Mouse (Mus musculus) limb, embryonic 14.5 days (tissue): ENCODE measurements around the gene Eps8l3. TPM values are rescaled to one million over a fixed set of nuclear protein-coding genes. Genes with fewer than 3 reads are reported as not detected.
A peak's percentile ranks its signal among the peaks of the same experiment; 100 is the strongest.

Experiments
- ATAC-seq: fragments of 200-750 bp; cut with Nextera tagmentation; 2 replicates; pipeline ENCODE4 v1.8.0; 2017; ENCODE audit warnings: low read depth, moderate number of reproducible peaks, moderate TSS enrichment; ENCODE audit not compliant: low FRiP score
- DNase-seq: peaks from one replicate; pipeline ENCODE4 v3.0.0-alpha.2; 2015; ENCODE audit warnings: low spot score
- H3K27ac ChIP-seq: fragments of 300-500 bp; sonication (generic); replicated peaks from 2 replicates; pipeline ENCODE4 v1.5.1; 2014; ENCODE audit warnings: low read depth, mild to moderate bottlenecking, low read length, moderate library complexity, mixed read lengths
- H3K27me3 ChIP-seq: fragments of 300-500 bp; sonication (generic); 2 replicates; pipeline ENCODE4 v1.6.1; 2014; ENCODE audit warnings: low read length, mixed read lengths; ENCODE audit not compliant: control insufficient read depth, insufficient read depth
- H3K36me3 ChIP-seq: fragments of 300-500 bp; sonication (generic); 2 replicates; pipeline ENCODE4 v1.6.1; 2014; ENCODE audit warnings: mild to moderate bottlenecking, low read length, moderate library complexity, mixed read lengths; ENCODE audit not compliant: control insufficient read depth, insufficient read depth
- H3K4me1 ChIP-seq: fragments of 300-500 bp; sonication (generic); 2 replicates; pipeline ENCODE4 v1.6.1; 2014; ENCODE audit warnings: antibody characterized with exemption, low read length, mixed read lengths; ENCODE audit not compliant: control insufficient read depth, insufficient read depth
- H3K4me2 ChIP-seq: fragments of 300-500 bp; sonication (generic); replicated peaks from 2 replicates; pipeline ENCODE4 v1.6.1; 2014; ENCODE audit warnings: low read depth, mild to moderate bottlenecking, low read length, moderate library complexity; ENCODE audit not compliant: severe bottlenecking
- H3K4me3 ChIP-seq: fragments of 300-500 bp; sonication (generic); replicated peaks from 2 replicates; pipeline ENCODE4 v1.5.1; 2014; ENCODE audit warnings: low read length
- H3K9ac ChIP-seq: fragments of 300-500 bp; sonication (generic); 2 replicates; pipeline ENCODE4 v1.6.1; 2014; ENCODE audit warnings: mild to moderate bottlenecking, low read depth, low read length, moderate library complexity; ENCODE audit not compliant: severe bottlenecking
- H3K9me3 ChIP-seq: fragments of 300-500 bp; sonication (generic); 2 replicates; pipeline ENCODE4 v1.6.1; 2016; ENCODE audit warnings: low read length; ENCODE audit not compliant: control insufficient read depth
- POLR2A ChIP-seq: fragments of 200-500 bp; IDR thresholded peaks from 2 replicates; pipeline ENCODE4 v1.8.0; 2012; ENCODE audit warnings: inconsistent platforms, mild to moderate bottlenecking, moderate library complexity, borderline replicate concordance; ENCODE audit not compliant: insufficient read depth, insufficient read length; ENCODE audit errors: extremely low read depth
- WGBS: fragments of 180-500 bp; shearing (Covaris S2); extraction: QIAGEN DNeasy Blood & Tissue Kit; methylation state at CpG from one replicate; pipeline ENCODE4 v1.1.7; 2014; 5-methylcytosine and 5-hydroxymethylcytosine counted together
- polyA plus RNA-seq, 2 experiments: library from polyadenylated mRNA; depleted of rRNA in 1 of 2; stranded (reverse) in 1 of 2; unstranded in 1 of 2; fragments of >200 nt; fragmentation: Nextera tagmentation in 1 of 2; extraction: Ambion mirVana in 1 of 2; gene quantifications; 2 replicates each; pipeline versions ENCODE4 v1.2.1 to v1.2.3; 2012 to 2014

Eps8l3 gene
- polyA plus RNA-seq, 2 experiments: 0.09 TPM; not detected in 1

- H3K4me1 ChIP-seq: peaks cover 3% of the 10 kb centered on the region
Measured at GRCm38 (mm10) chr3:107895720-107896569, 18.9 kb downstream of the Eps8l3 start, which contains the start of gene Gstm5. Gstm5 (plus strand) TSS chr3:107895821.

GRCm38 (mm10) chr3:107898691-107899090 lies 21.7 kb downstream of the Eps8l3 start:
- WGBS: 94% methylated on average over 13 of the region's 13 CpGs

More at GRCm38 (mm10) chr3:107895720-107896569, 18.9 kb downstream of the Eps8l3 start, which contains the start of gene Gstm5:
- 6% methylated on average over 35 of the region's 40 CpGs for WGBS
- Histone ChIP-seq H3K9me3 (no peaks in the 10 kb centered on the region), H3K4me2 (peak within 1 kb of the TSS; percentile 77), H3K36me3 (peaks cover 23% of the 10 kb centered on the region), H3K27ac (peak within 1 kb of the TSS; percentile 78), H3K27me3 (no peaks in the 10 kb centered on the region), H3K9ac (peak within 1 kb of the TSS; percentile 94), H3K4me3 (peak within 1 kb of the TSS; percentile 83)
- ATAC-seq (peak; percentile 99), DNase-seq (peak; percentile 86)
- peak; percentile 54; the same call in 1 of the 2 replicates for TF ChIP-seq POLR2A

GRCm38 (mm10) chr3:107900955-107901673 lies 24.1 kb downstream of the Eps8l3 start:
- Histone ChIP-seq H3K4me3 (no peak overlapping the region), H3K27me3 (no peaks in the 10 kb centered on the region), H3K36me3 (peaks cover 10% of the 10 kb centered on the region; the same call in 1 of the 2 replicates), H3K4me1 (no peaks in the 10 kb centered on the region), H3K27ac (no peak overlapping the region), H3K9me3 (no peaks in the 10 kb centered on the region), H3K9ac (no peak overlapping the region), H3K4me2 (no peak overlapping the region)
- WGBS: 45% methylated on average over 11 of the region's 11 CpGs
- DNase-seq (no peak), ATAC-seq (no peak)
- no peak for TF ChIP-seq POLR2A

More at GRCm38 (mm10) chr3:107898691-107899090, 21.7 kb downstream of the Eps8l3 start:
- H3K27me3 ChIP-seq: no peaks in the 10 kb centered on the region
- ATAC-seq (no peak), DNase-seq (no peak)
- no peak overlapping the region for H3K4me2 ChIP-seq
- no peak overlapping the region for H3K9ac ChIP-seq
- no peak for TF ChIP-seq POLR2A
- no peak overlapping the region for H3K27ac ChIP-seq
- no peak overlapping the region for H3K4me3 ChIP-seq
- H3K4me1 ChIP-seq: peaks cover 3% of the 10 kb centered on the region
- H3K36me3 ChIP-seq: peaks cover 10% of the 10 kb centered on the region; the same call in 1 of the 2 replicates
- no peaks in the 10 kb centered on the region for H3K9me3 ChIP-seq

GRCm38 (mm10) chr3:107905942-107906341 lies 28.9 kb downstream of the Eps8l3 start:
- no peak overlapping the region for H3K9ac ChIP-seq
- ATAC-seq: no peak
- 63% methylated on average over 6 of the region's 6 CpGs for WGBS
- H3K4me1 ChIP-seq: no peaks in the 10 kb centered on the region
- no peaks in the 10 kb centered on the region for H3K9me3 ChIP-seq
- H3K4me2 ChIP-seq: no peak overlapping the region
- no peak for DNase-seq
- H3K36me3 ChIP-seq: no peaks in the 10 kb centered on the region
- H3K27me3 ChIP-seq: no peaks in the 10 kb centered on the region
- no peak overlapping the region for H3K27ac ChIP-seq
- no peak overlapping the region for H3K4me3 ChIP-seq
- TF ChIP-seq POLR2A: no peak

GRCm38 (mm10) chr3:107916674-107917073 lies 39.6 kb downstream of the Eps8l3 start:
- DNase-seq (no peak), ATAC-seq (no peak)
- H3K4me3 ChIP-seq: no peak overlapping the region
- WGBS: 75% methylated on average over 15 of the region's 15 CpGs
- H3K27me3 ChIP-seq: no peaks in the 10 kb centered on the region
- H3K4me2 ChIP-seq: no peak overlapping the region
- H3K36me3 ChIP-seq: no peaks in the 10 kb centered on the region
- H3K9me3 ChIP-seq: no peaks in the 10 kb centered on the region
- no peaks in the 10 kb centered on the region for H3K4me1 ChIP-seq
- no peak overlapping the region for H3K27ac ChIP-seq
- no peak overlapping the region for H3K9ac ChIP-seq
- TF ChIP-seq POLR2A: no peak
